Mouse (Mus musculus) ES-E14 (cell line): ENCODE data around the gene Snf8. TPM values are rescaled to one million over a fixed set of nuclear protein-coding genes. Genes with fewer than 3 reads are reported as not detected.

ENCODE experiments used
- DNase-seq: peaks from one replicate; pipeline ENCODE4 v3.0.0-alpha.2; 2013; ENCODE audit warnings: low read depth, low spot score
- H3K27ac ChIP-seq: 2 replicates; pipeline ENCODE4 v1.5.1; 2012; ENCODE audit warnings: low read depth, mild to moderate bottlenecking, low read length, moderate library complexity, mixed read lengths; ENCODE audit not compliant: poor library complexity, insufficient read depth, severe bottlenecking
- H3K36me3 ChIP-seq: 2 replicates; pipeline ENCODE4 v1.6.1; 2012; ENCODE audit warnings: mild to moderate bottlenecking, low read length, moderate library complexity, mixed read lengths; ENCODE audit not compliant: control insufficient read depth, poor library complexity, insufficient read depth, severe bottlenecking
- H3K4me1 ChIP-seq, 2 experiments: fragments of 150-350 bp in 1 of 2; sonication (generic) in 1 of 2; 2 replicates each; pipeline ENCODE4 v1.6.1; 2012; ENCODE audit warnings: low read length in 2 of 2, mild to moderate bottlenecking in 1 of 2, mixed read lengths in 1 of 2; ENCODE audit not compliant: control insufficient read depth in 2 of 2, insufficient read depth in 2 of 2, poor library complexity in 1 of 2
- H3K4me3 ChIP-seq, 2 experiments: fragments of 150-350 bp in 1 of 2; sonication (generic) in 1 of 2; 2 replicates each; pipeline ENCODE4 v1.5.1; 2012; ENCODE audit warnings: low read length in 2 of 2, low read depth in 1 of 2, mild to moderate bottlenecking in 1 of 2, mixed read lengths in 1 of 2; ENCODE audit not compliant: insufficient read depth in 1 of 2, poor library complexity in 1 of 2, severe bottlenecking in 1 of 2
- H3K9ac ChIP-seq: 2 replicates; pipeline ENCODE4 v1.6.1; 2012; ENCODE audit warnings: low read depth, mild to moderate bottlenecking, low read length, mixed read lengths; ENCODE audit not compliant: poor library complexity, insufficient read depth, severe bottlenecking
- H3K9me3 ChIP-seq: fragments of 150-350 bp; sonication (generic); 2 replicates; pipeline ENCODE4 v1.6.1; 2012; ENCODE audit warnings: low read depth, mild to moderate bottlenecking, low read length; ENCODE audit not compliant: control insufficient read depth, insufficient read depth
- CHD2 ChIP-seq: IDR thresholded peaks from 2 replicates; pipeline ENCODE4 v1.6.1; 2014; ENCODE audit warnings: mild to moderate bottlenecking, low read depth, low read length, inconsistent platforms
- HCFC1 ChIP-seq: IDR thresholded peaks from 2 replicates; pipeline ENCODE4 v1.6.1; 2012; ENCODE audit warnings: low read length, inconsistent platforms, borderline replicate concordance; ENCODE audit not compliant: insufficient read depth
- MAFK ChIP-seq: IDR thresholded peaks from 2 replicates; pipeline ENCODE4 v1.6.1; 2014; ENCODE audit warnings: mild to moderate bottlenecking, low read depth, low read length, inconsistent platforms; ENCODE audit not compliant: insufficient read depth
- ZC3H11A ChIP-seq: IDR thresholded peaks from 2 replicates; pipeline ENCODE4 v1.6.1; 2012; ENCODE audit warnings: low read depth, mild to moderate bottlenecking, inconsistent platforms, low read length, borderline replicate concordance
- ZNF384 ChIP-seq: IDR thresholded peaks from 2 replicates; pipeline ENCODE4 v1.6.1; 2012; ENCODE audit warnings: low read depth, low read length, inconsistent platforms
- in situ Hi-C, 2 experiments: fragments of 600-800 bp; cut with MboI; formaldehyde crosslinking; loops; one replicate each; pipeline ENCODE4 v1.15.1; 2025; ENCODE audit warnings: low sequenced_read_pairs in 2 of 2, inconsistent platforms in 1 of 2; ENCODE audit not compliant: unreplicated experiment in 2 of 2
- total RNA-seq: library from RNA; depleted of rRNA; stranded (reverse); fragments of 300-350 nt; gene quantifications from 2 replicates; pipeline ENCODE4 v1.2.3, GENCODE M21; 2012

Snf8 gene
- total RNA-seq, 1 experiment = 79.4 TPM

GRCm38 (mm10) chr11:95990431-95990830, 44.3 kb upstream of the Snf8 start:
- in situ Hi-C loops = no loop called here
- TF ChIP-seq CHD2 = no peak
- Histone ChIP-seq H3K9me3 (no peaks in the 10 kb centered on the region), H3K9ac (peak overlapping the region; percentile 81), H3K27ac (peak overlapping the region; percentile 93), H3K4me1 (peaks cover 16 to 31% of the 10 kb centered on the region in 2 experiments), H3K4me3 (peak overlapping the region; percentile 74 to 82), H3K36me3 (peaks cover 31% of the 10 kb centered on the region)
- no peak for DNase-seq

GRCm38 (mm10) chr11:95990886-95991708, 43.6 kb upstream of the Snf8 start:
- H3K4me3 ChIP-seq = peak overlapping the region; percentile 74 to 82
- DNase-seq = peak; percentile 63
- TF ChIP-seq MAFK (no peak), HCFC1 (no peak), CHD2 (no peak), ZNF384 (no peak), ZC3H11A (no peak)
- in situ Hi-C loops = no loop called here
- peak overlapping the region; percentile 93 for H3K27ac ChIP-seq
- peak overlapping the region; percentile 81 for H3K9ac ChIP-seq
- peaks cover 16 to 29% of the 10 kb centered on the region in 2 experiments for H3K4me1 ChIP-seq
- no peaks in the 10 kb centered on the region for H3K9me3 ChIP-seq
- H3K36me3 ChIP-seq = peaks cover 32% of the 10 kb centered on the region

DNA sequence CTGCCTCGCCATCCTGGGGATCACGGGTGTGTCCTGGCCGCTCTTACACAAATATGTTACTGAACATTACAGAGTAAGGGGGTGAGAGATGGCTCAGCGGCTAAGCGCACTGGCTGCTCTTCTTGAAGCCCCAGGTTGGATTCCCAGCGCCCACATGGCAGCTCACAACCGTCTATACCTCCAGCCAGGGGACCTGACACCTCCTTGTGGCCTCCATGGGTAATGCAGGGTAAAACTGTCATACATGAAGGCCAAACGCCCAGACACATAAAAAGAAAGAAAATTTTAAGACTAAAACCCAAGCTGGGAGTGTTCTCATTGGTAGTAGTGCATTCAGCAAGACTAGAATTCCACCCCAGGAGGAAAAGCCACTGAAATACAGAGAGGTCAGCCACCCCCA, 40.5 kb upstream of the Snf8 start:
- Histone ChIP-seq H3K36me3 (peaks cover 35% of the 10 kb centered on the region), H3K4me3 (no peak overlapping the region)

GRCm38 (mm10) chr11:96003100-96003900, 31.4 kb upstream of the Snf8 start:
- no peaks in the 10 kb centered on the region for H3K9me3 ChIP-seq
- H3K36me3 ChIP-seq = peaks cover 11% of the 10 kb centered on the region
- no peak for DNase-seq
- peaks cover 4 to 13% of the 10 kb centered on the region in 2 experiments for H3K4me1 ChIP-seq
- in situ Hi-C loops = no loop called here
- H3K4me3 ChIP-seq = peak overlapping the region; percentile 80 to 91
- no peak for TF ChIP-seq CHD2
- TF ChIP-seq HCFC1 = no peak
- no peak for TF ChIP-seq MAFK
- no peak for TF ChIP-seq ZC3H11A
- no peak for TF ChIP-seq ZNF384
- H3K27ac ChIP-seq = peak overlapping the region; percentile 8; the same call in 1 of the 2 replicates
- H3K9ac ChIP-seq = peak overlapping the region; percentile 60; the same call in 1 of the 2 replicates

More for the DNA sequence above, 40.5 kb upstream of the Snf8 start:
- DNase-seq = no peak
- peak overlapping the region; percentile 60 for H3K27ac ChIP-seq
- H3K9me3 ChIP-seq = no peaks in the 10 kb centered on the region
- in situ Hi-C loops = no loop called here
- TF ChIP-seq CHD2 (no peak), MAFK (no peak), HCFC1 (no peak), ZC3H11A (no peak), ZNF384 (no peak)
- peaks cover 11 to 15% of the 10 kb centered on the region in 2 experiments for H3K4me1 ChIP-seq
- H3K9ac ChIP-seq = 0 out of 2 replicates have a peak overlapping the region, but pooled peaks have one; percentile 1
